Mouse (Mus musculus) right cerebral cortex, postnatal 14 days (tissue): Measurements from ENCODE around the gene Acsf2.

ENCODE experiments used
- DNase-seq: peaks from one replicate; pipeline ENCODE4 v3.0.0; 2022

The Acsf2 gene

DNA sequence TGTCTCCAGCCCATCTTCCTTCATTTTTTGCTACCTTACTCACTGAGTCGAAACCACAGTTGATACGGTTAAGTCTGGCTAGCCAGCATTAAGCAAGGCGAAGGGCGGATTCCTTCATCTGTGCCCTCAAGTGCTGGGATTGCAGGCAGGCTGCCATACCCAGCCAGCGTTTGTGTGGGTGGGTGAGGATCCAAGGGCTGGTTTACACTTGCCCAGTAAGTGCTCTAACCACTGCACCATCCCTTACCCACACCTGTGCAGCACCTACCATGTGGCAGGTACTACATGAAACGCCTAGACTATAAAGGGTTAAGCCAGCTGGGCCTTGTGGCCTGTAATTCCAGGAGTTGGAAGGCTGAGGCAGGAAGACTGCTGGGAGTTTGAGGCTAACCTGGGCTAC, 54.4 kb downstream of the Acsf2 start:
- DNase-seq: no peak

DNA sequence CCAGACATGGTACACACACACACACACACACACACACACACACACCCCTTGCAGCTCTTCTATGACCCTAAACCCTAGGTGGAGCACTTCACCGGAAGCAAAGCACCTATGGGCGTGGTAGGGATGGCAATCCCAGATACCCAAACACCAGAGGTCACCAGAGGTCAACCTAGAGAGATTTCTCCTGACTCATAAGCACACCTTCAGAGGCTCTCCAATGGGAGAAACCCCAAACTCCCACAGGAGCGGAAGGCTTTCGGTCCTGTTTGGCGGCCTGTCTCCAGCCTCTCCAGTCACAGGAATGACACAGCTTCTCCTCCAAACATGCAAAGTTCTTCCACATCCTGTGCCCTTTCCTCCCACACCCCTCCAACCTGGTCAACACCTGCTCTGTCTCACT, 55.3 kb downstream of the Acsf2 start:
- DNase-seq: no peak

DNA sequence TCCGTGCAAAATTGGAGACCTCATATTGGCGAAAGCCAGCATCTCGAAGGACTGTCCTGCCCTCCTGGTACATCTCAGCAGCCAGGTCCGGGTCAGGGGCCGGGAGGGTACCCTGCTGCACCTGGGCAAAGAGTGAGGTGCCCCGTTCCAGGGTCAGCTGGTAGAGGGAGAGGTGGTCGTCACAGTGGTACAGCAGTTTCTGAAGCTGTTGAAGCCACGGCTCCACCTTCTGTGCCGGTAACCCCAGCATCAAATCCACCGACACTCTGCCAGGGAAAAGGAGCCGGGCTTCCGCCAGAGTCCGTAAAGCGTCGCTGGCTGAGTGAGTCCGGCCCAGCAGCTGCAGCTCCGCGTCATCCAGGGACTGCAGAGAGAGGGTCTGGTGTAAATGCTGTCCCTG, 57.2 kb downstream of the Acsf2 start:
- DNase-seq: no peak

GRCm38 (mm10) chr11:94543932-94544331, 57.7 kb downstream of the Acsf2 start:
- peak; percentile 98 for DNase-seq

DNA sequence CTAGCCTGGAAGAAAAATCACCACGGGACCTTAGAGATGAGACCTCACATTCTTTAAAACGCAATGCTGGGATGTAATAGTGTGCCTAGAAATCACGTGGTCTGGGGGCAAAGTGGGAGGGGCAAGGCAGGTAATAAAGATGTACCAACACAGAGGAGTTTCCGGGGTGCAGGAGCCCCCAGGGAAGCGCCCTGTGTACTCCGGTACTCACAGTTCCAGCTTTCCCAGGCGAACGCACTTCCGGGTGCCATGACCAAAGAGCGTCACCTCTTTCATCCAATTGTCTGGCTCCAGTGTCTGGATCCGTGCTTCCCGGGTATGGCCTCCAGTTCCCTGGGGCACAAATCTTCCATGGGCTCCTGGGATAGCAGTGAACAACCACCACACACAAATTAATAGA, 58.3 kb downstream of the Acsf2 start:
- DNase-seq: no peak

GRCm38 (mm10) chr11:94542400-94542799, 59.3 kb downstream of the Acsf2 start:
- DNase-seq: no peak

GRCm38 (mm10) chr11:94539761-94540160, 61.9 kb downstream of the Acsf2 start:
- no peak for DNase-seq

DNA sequence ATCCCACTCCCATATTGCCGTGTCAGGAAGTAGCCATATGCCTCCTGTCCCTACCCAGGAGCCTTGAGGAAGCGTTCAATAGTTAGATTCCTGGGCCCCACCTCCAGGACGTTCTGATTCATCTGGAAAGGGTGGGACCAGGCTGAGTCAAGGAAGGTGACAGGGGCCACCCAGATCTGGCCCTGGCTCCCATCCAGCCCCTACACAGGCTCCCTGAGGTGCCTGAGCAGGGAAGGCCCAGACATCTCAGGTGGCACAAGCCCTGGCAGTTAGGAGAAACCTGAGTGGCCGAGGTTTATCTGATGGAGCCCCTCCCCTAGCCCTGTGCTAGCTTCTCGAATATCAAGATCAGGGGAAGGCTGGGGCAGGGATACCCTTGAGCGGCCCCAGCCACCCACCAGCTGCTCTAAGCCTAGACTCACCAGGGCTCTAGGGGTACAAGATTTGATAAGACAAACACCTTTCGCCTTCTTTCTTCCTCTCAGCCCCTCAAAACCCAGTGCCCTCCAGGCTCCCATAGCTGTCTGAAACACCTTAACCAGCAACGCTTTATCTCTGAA, 62.9 kb downstream of the Acsf2 start:
- DNase-seq: no peak

- no peak for DNase-seq
Measured at GRCm38 (mm10) chr11:94533171-94533570, 68.5 kb downstream of the Acsf2 start.

GRCm38 (mm10) chr11:94528879-94529278, 72.8 kb downstream of the Acsf2 start:
- no peak for DNase-seq

- DNase-seq: no peak
Measured at GRCm38 (mm10) chr11:94526171-94526879, 75.3 kb downstream of the Acsf2 start.

DNA sequence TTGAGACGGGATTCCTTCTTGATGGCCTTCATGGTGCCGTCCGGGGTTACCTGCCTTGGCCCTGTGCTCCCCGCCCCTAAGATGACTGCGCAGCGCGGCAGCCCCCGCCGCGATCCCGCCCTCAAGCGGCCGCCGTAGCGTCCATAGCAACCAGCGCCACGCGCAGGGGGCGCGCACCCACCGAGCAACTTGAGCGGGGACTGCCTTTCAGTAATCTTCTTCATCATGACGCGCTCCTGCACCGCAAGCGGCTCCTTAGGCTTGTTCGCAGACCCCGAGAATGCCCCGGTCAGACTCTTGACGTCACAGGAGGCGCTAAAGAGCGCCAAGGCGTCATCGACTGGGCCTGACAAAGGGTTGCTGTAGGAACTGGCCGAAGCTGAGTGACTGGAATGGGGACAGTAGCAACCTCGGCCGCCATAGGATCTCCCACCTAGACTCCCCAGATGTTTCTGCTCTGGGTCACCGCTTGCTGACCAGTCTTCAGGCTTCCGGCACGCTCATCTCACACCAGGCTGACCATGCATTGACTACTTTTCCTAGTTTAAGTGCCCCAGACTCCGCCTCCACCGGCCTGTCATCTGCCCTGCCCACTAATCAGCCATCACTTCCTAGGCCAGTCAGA, 80.3 kb downstream of the Acsf2 start, which contains the start of gene Mycbpap:
Mycbpap (minus strand) TSS at position 524 of the 625 bp plus-strand sequence.
- DNase-seq: peak; percentile 49

GRCm38 (mm10) chr11:94513452-94513851, 88.2 kb downstream of the Acsf2 start:
- DNase-seq: no peak

- no peak for DNase-seq
Measured at GRCm38 (mm10) chr11:94508976-94509375, 92.7 kb downstream of the Acsf2 start.
